Mouse (Mus musculus): ENCODE measurements around the gene Fggy. TPM values are rescaled to one million over a fixed set of nuclear protein-coding genes. Genes with fewer than 3 reads are reported as not detected.

Fggy gene
- polyA plus RNA-seq, 1 experiment from 2014 or later: 6.3 TPM

GRCm38 (mm10) chr4:95621046-95621445 is 63.7 kb downstream of the Fggy start:
- ATAC-seq (no peak), DNase-seq (ENCODE audit: low spot score) (no peak)
- 88% methylated on average over 3 of the region's 3 CpGs for WGBS
- Histone ChIP-seq H3K4me2 (ENCODE audit: low read length) (no peak overlapping the region), H3K9me3 (replicated peaks; ENCODE audit: control insufficient read depth, low read length) (no peaks in the 10 kb centered on the region), H3K4me1 (ENCODE audit: control insufficient read depth, insufficient read depth, low read length) (no peaks in the 10 kb centered on the region), H3K27ac (ENCODE audit: low read depth, low read length) (no peak overlapping the region), H3K27me3 (replicated peaks; ENCODE audit: control insufficient read depth, insufficient read depth, low read length) (no peaks in the 10 kb centered on the region), H3K36me3 (ENCODE audit: control insufficient read depth, insufficient read depth, low read length) (no peaks in the 10 kb centered on the region), H3K9ac (ENCODE audit: low read length) (no peak overlapping the region), H3K4me3 (ENCODE audit: low read depth, low read length) (no peak overlapping the region)

GRCm38 (mm10) chr4:95624696-95625095 is 67.4 kb downstream of the Fggy start:
- no peak overlapping the region for H3K27ac ChIP-seq (ENCODE audit: low read depth, low read length)
- H3K27me3 ChIP-seq (replicated peaks; ENCODE audit: control insufficient read depth, insufficient read depth, low read length): no peaks in the 10 kb centered on the region
- no peaks in the 10 kb centered on the region for H3K36me3 ChIP-seq (ENCODE audit: control insufficient read depth, insufficient read depth, low read length)
- H3K4me1 ChIP-seq (ENCODE audit: control insufficient read depth, insufficient read depth, low read length): no peaks in the 10 kb centered on the region
- H3K9me3 ChIP-seq (replicated peaks; ENCODE audit: control insufficient read depth, low read length): no peaks in the 10 kb centered on the region
- WGBS: 94% methylated on average over 3 of the region's 3 CpGs
- no peak overlapping the region for H3K4me2 ChIP-seq (ENCODE audit: low read length)
- no peak overlapping the region for H3K9ac ChIP-seq (ENCODE audit: low read length)
- ATAC-seq (no peak), DNase-seq (ENCODE audit: low spot score) (no peak)
- H3K4me3 ChIP-seq (ENCODE audit: low read depth, low read length): no peak overlapping the region

- Histone ChIP-seq H3K27me3 (replicated peaks; ENCODE audit: control insufficient read depth, insufficient read depth, low read length) (no peaks in the 10 kb centered on the region), H3K9me3 (replicated peaks; ENCODE audit: control insufficient read depth, low read length) (no peaks in the 10 kb centered on the region), H3K36me3 (ENCODE audit: control insufficient read depth, insufficient read depth, low read length) (no peaks in the 10 kb centered on the region), H3K4me2 (ENCODE audit: low read length) (no peak overlapping the region), H3K4me3 (ENCODE audit: low read depth, low read length) (no peak overlapping the region), H3K27ac (ENCODE audit: low read depth, low read length) (no peak overlapping the region), H3K9ac (ENCODE audit: low read length) (no peak overlapping the region), H3K4me1 (ENCODE audit: control insufficient read depth, insufficient read depth, low read length) (no peaks in the 10 kb centered on the region)
- 71% methylated on average over 4 of the region's 4 CpGs for WGBS
- ATAC-seq: no peak
- DNase-seq (ENCODE audit: low spot score): no peak
Observed at GRCm38 (mm10) chr4:95625651-95626050, 68.3 kb downstream of the Fggy start.

GRCm38 (mm10) chr4:95626186-95626585 is 68.9 kb downstream of the Fggy start:
- DNase-seq (ENCODE audit: low spot score) (no peak), ATAC-seq (no peak)
- WGBS: 93% methylated on average over 3 of the region's 3 CpGs
- H3K27me3 ChIP-seq (replicated peaks; ENCODE audit: control insufficient read depth, insufficient read depth, low read length): no peaks in the 10 kb centered on the region
- H3K4me3 ChIP-seq (ENCODE audit: low read depth, low read length): no peak overlapping the region
- H3K4me2 ChIP-seq (ENCODE audit: low read length): no peak overlapping the region
- no peaks in the 10 kb centered on the region for H3K36me3 ChIP-seq (ENCODE audit: control insufficient read depth, insufficient read depth, low read length)
- H3K9me3 ChIP-seq (replicated peaks; ENCODE audit: control insufficient read depth, low read length): no peaks in the 10 kb centered on the region
- H3K27ac ChIP-seq (ENCODE audit: low read depth, low read length): no peak overlapping the region
- no peaks in the 10 kb centered on the region for H3K4me1 ChIP-seq (ENCODE audit: control insufficient read depth, insufficient read depth, low read length)
- no peak overlapping the region for H3K9ac ChIP-seq (ENCODE audit: low read length)

- WGBS: 46% methylated on average over 3 of the region's 3 CpGs
Observed at GRCm38 (mm10) chr4:95634903-95635302, 77.6 kb downstream of the Fggy start.

GRCm38 (mm10) chr4:95636937-95637749 is 79.8 kb downstream of the Fggy start:
- Histone ChIP-seq H3K27me3 (replicated peaks; ENCODE audit: control insufficient read depth, insufficient read depth, low read length) (no peaks in the 10 kb centered on the region), H3K4me2 (ENCODE audit: low read length) (no peak overlapping the region), H3K36me3 (ENCODE audit: control insufficient read depth, insufficient read depth, low read length) (no peaks in the 10 kb centered on the region), H3K4me1 (ENCODE audit: control insufficient read depth, insufficient read depth, low read length) (peaks cover 8% of the 10 kb centered on the region; the same call in 1 of the 2 replicates), H3K4me3 (ENCODE audit: low read depth, low read length) (no peak overlapping the region), H3K9me3 (replicated peaks; ENCODE audit: control insufficient read depth, low read length) (no peaks in the 10 kb centered on the region), H3K9ac (ENCODE audit: low read length) (no peak overlapping the region), H3K27ac (ENCODE audit: low read depth, low read length) (0 out of 2 replicates have a peak overlapping the region, but pooled peaks have one; percentile 46)
- ATAC-seq (peak; percentile 75), DNase-seq (ENCODE audit: low spot score) (peak; percentile 79)
- WGBS: 17% methylated on average over 7 of the region's 7 CpGs

More at GRCm38 (mm10) chr4:95634903-95635302, 77.6 kb downstream of the Fggy start:
- Histone ChIP-seq H3K9me3 (replicated peaks; ENCODE audit: control insufficient read depth, low read length) (no peaks in the 10 kb centered on the region), H3K27me3 (replicated peaks; ENCODE audit: control insufficient read depth, insufficient read depth, low read length) (no peaks in the 10 kb centered on the region), H3K4me3 (ENCODE audit: low read depth, low read length) (no peak overlapping the region), H3K36me3 (ENCODE audit: control insufficient read depth, insufficient read depth, low read length) (no peaks in the 10 kb centered on the region), H3K4me1 (ENCODE audit: control insufficient read depth, insufficient read depth, low read length) (peaks cover 8% of the 10 kb centered on the region; the same call in 1 of the 2 replicates), H3K9ac (ENCODE audit: low read length) (no peak overlapping the region), H3K4me2 (ENCODE audit: low read length) (no peak overlapping the region), H3K27ac (ENCODE audit: low read depth, low read length) (no peak overlapping the region)
- DNase-seq (ENCODE audit: low spot score) (no peak), ATAC-seq (no peak)

GRCm38 (mm10) chr4:95638063-95638462 is 80.8 kb downstream of the Fggy start:
- H3K9ac ChIP-seq (ENCODE audit: low read length): no peak overlapping the region
- ATAC-seq (no peak), DNase-seq (ENCODE audit: low spot score) (no peak)
- no peak overlapping the region for H3K4me2 ChIP-seq (ENCODE audit: low read length)
- 47% methylated on average over 3 of the region's 3 CpGs for WGBS
- peaks cover 8% of the 10 kb centered on the region; the same call in 1 of the 2 replicates for H3K4me1 ChIP-seq (ENCODE audit: control insufficient read depth, insufficient read depth, low read length)
- no peak overlapping the region for H3K4me3 ChIP-seq (ENCODE audit: low read depth, low read length)
- no peaks in the 10 kb centered on the region for H3K36me3 ChIP-seq (ENCODE audit: control insufficient read depth, insufficient read depth, low read length)
- H3K9me3 ChIP-seq (replicated peaks; ENCODE audit: control insufficient read depth, low read length): no peaks in the 10 kb centered on the region
- peak overlapping the region; percentile 44 for H3K27ac ChIP-seq (ENCODE audit: low read depth, low read length)
- H3K27me3 ChIP-seq (replicated peaks; ENCODE audit: control insufficient read depth, insufficient read depth, low read length): no peaks in the 10 kb centered on the region

GRCm38 (mm10) chr4:95640831-95641230 is 83.5 kb downstream of the Fggy start:
- Histone ChIP-seq H3K27me3 (replicated peaks; ENCODE audit: control insufficient read depth, insufficient read depth, low read length) (no peaks in the 10 kb centered on the region), H3K4me3 (ENCODE audit: low read depth, low read length) (no peak overlapping the region), H3K4me2 (ENCODE audit: low read length) (no peak overlapping the region), H3K9me3 (replicated peaks; ENCODE audit: control insufficient read depth, low read length) (no peaks in the 10 kb centered on the region), H3K27ac (ENCODE audit: low read depth, low read length) (no peak overlapping the region), H3K36me3 (ENCODE audit: control insufficient read depth, insufficient read depth, low read length) (no peaks in the 10 kb centered on the region), H3K4me1 (ENCODE audit: control insufficient read depth, insufficient read depth, low read length) (peaks cover 8% of the 10 kb centered on the region; the same call in 1 of the 2 replicates), H3K9ac (ENCODE audit: low read length) (no peak overlapping the region)
- 94% methylated on average over 1 of the region's 1 CpGs for WGBS
- ATAC-seq (no peak), DNase-seq (ENCODE audit: low spot score) (no peak)

- H3K4me2 ChIP-seq (ENCODE audit: low read length): no peak overlapping the region
- no peaks in the 10 kb centered on the region for H3K36me3 ChIP-seq (ENCODE audit: control insufficient read depth, insufficient read depth, low read length)
- DNase-seq (ENCODE audit: low spot score): no peak
- no peak for ATAC-seq
- WGBS: 45% methylated on average over 5 of the region's 5 CpGs
- no peaks in the 10 kb centered on the region for H3K9me3 ChIP-seq (replicated peaks; ENCODE audit: control insufficient read depth, low read length)
- H3K27me3 ChIP-seq (replicated peaks; ENCODE audit: control insufficient read depth, insufficient read depth, low read length): no peaks in the 10 kb centered on the region
- H3K27ac ChIP-seq (ENCODE audit: low read depth, low read length): no peak overlapping the region
- no peak overlapping the region for H3K4me3 ChIP-seq (ENCODE audit: low read depth, low read length)
- no peaks in the 10 kb centered on the region for H3K4me1 ChIP-seq (ENCODE audit: control insufficient read depth, insufficient read depth, low read length)
- H3K9ac ChIP-seq (ENCODE audit: low read length): no peak overlapping the region
Observed at GRCm38 (mm10) chr4:95644048-95644447, 86.7 kb downstream of the Fggy start.

Data from forebrain, embryonic 14.5 days (tissue).